Mouse (Mus musculus) embryonic facial prominence, embryonic 13.5 days (tissue): Measurements from ENCODE around the gene Sh3bp1. TPM values are rescaled to one million over a fixed set of nuclear protein-coding genes. Genes with fewer than 3 reads are reported as not detected.

Experiments
- ATAC-seq: fragments of 200-750 bp; cut with Nextera tagmentation; 2 replicates; pipeline ENCODE4 v1.8.0; 2017; ENCODE audit warnings: low read depth; ENCODE audit not compliant: insufficient number of reproducible peaks, insufficient read depth, low FRiP score, low TSS enrichment
- H3K27ac ChIP-seq: fragments of 300-500 bp; sonication (generic); 2 replicates; pipeline ENCODE4 v1.5.1; 2015; ENCODE audit warnings: moderate library complexity, mild to moderate bottlenecking, inconsistent platforms
- H3K27me3 ChIP-seq: fragments of 300-500 bp; sonication (generic); 2 replicates; pipeline ENCODE4 v1.6.1; 2015; ENCODE audit warnings: mild to moderate bottlenecking, inconsistent platforms
- H3K36me3 ChIP-seq: fragments of 300-500 bp; sonication (generic); 2 replicates; pipeline ENCODE4 v1.6.1; 2015; ENCODE audit warnings: mild to moderate bottlenecking, inconsistent platforms
- H3K4me1 ChIP-seq: fragments of 300-500 bp; sonication (generic); 2 replicates; pipeline ENCODE4 v1.6.1; 2015; ENCODE audit warnings: inconsistent platforms
- H3K4me2 ChIP-seq: fragments of 300-500 bp; sonication (generic); 2 replicates; pipeline ENCODE4 v1.6.1; 2015; ENCODE audit warnings: moderate library complexity, mild to moderate bottlenecking, inconsistent platforms
- H3K4me3 ChIP-seq: fragments of 300-500 bp; sonication (generic); 2 replicates; pipeline ENCODE4 v1.5.1; 2015; ENCODE audit warnings: mild to moderate bottlenecking, inconsistent platforms
- H3K9ac ChIP-seq: fragments of 300-500 bp; sonication (generic); 2 replicates; pipeline ENCODE4 v1.6.1; 2015; ENCODE audit warnings: mild to moderate bottlenecking, inconsistent platforms
- H3K9me3 ChIP-seq: fragments of 300-500 bp; sonication (generic); 2 replicates; pipeline ENCODE4 v1.6.1; 2016; ENCODE audit warnings: inconsistent platforms
- WGBS: fragments of 180-500 bp; shearing (Covaris S2); methylation state at CpG from one replicate; pipeline ENCODE4 v1.1.7; 2015; ENCODE audit warnings: mixed read lengths; 5-methylcytosine and 5-hydroxymethylcytosine counted together
- polyA plus RNA-seq: library from polyadenylated mRNA; unstranded; fragments of >200 nt; fragmentation: Nextera tagmentation; extraction: Ambion mirVana; gene quantifications from 2 replicates; pipeline ENCODE4 v1.2.1, GENCODE M21; 2015

The Sh3bp1 gene
- polyA plus RNA-seq, 1 experiment from 2014 or later: 54.4 TPM

- no peaks in the 10 kb centered on the region for H3K27me3 ChIP-seq
- peaks cover 54% of the 10 kb centered on the region for H3K4me1 ChIP-seq
- H3K36me3 ChIP-seq: peaks cover 19% of the 10 kb centered on the region
- no peak overlapping the region for H3K4me3 ChIP-seq
- H3K9me3 ChIP-seq: no peaks in the 10 kb centered on the region
- H3K9ac ChIP-seq: no peak overlapping the region
- no peak for ATAC-seq
- H3K4me2 ChIP-seq: 0 out of 2 replicates have a peak overlapping the region, but pooled peaks have one; percentile 11
- 74% methylated on average over 6 of the region's 6 CpGs for WGBS
- peak overlapping the region; percentile 39; the same call in 1 of the 2 replicates for H3K27ac ChIP-seq
Observed at GRCm38 (mm10) chr15:78930192-78930706, 30.7 kb downstream of the Sh3bp1 start.

GRCm38 (mm10) chr15:78930801-78931426 is 31.3 kb downstream of the Sh3bp1 start:
- Histone ChIP-seq H3K27ac (peak overlapping the region; percentile 28; the same call in 1 of the 2 replicates), H3K9ac (no peak overlapping the region), H3K27me3 (no peaks in the 10 kb centered on the region), H3K9me3 (no peaks in the 10 kb centered on the region), H3K36me3 (peaks cover 19% of the 10 kb centered on the region), H3K4me2 (no peak overlapping the region), H3K4me3 (no peak overlapping the region), H3K4me1 (peaks cover 53% of the 10 kb centered on the region)
- no peak for ATAC-seq
- WGBS: 84% methylated on average over 7 of the region's 7 CpGs

GRCm38 (mm10) chr15:78931577-78931976 is 32.0 kb downstream of the Sh3bp1 start:
- Histone ChIP-seq H3K36me3 (peaks cover 22% of the 10 kb centered on the region), H3K4me3 (no peak overlapping the region), H3K27me3 (no peaks in the 10 kb centered on the region), H3K4me1 (peaks cover 53% of the 10 kb centered on the region), H3K27ac (peak overlapping the region; percentile 28; the same call in 1 of the 2 replicates), H3K9ac (no peak overlapping the region), H3K9me3 (no peaks in the 10 kb centered on the region), H3K4me2 (no peak overlapping the region)
- ATAC-seq: no peak
- 26% methylated on average over 3 of the region's 3 CpGs for WGBS

DNA sequence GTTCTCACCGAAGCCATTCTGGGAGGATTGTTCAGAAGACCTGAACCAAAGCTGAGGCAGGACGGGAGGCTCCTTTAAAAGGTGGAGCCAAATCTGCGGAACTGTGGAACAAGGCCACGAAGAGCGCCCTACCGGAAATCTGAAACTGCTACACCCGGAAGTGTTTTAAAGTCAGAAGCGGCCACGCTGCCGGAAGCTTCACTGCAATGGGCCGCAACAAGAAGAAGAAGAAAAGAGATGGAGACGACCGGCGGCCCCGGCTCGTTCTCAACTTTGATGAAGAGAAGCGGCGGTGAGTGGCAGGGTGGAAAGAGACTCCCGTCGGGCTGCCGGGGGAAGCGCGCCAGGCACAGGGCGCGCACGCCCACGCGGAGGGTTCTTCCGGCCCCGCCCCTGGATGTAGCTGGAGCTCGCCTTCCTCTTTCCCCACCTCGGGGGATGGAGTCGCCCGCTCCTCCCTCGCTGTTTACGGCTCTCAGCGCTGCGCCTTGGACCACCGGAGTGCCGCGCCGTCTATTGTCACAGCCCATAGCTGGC is 35.3 kb downstream of the Sh3bp1 start, which contains the start of gene Nol12:
Gene Nol12, plus strand, starts transcription at position 150 of the 537 bp plus-strand sequence.
- under 1% methylated on average over 42 of the region's 42 CpGs for WGBS

DNA sequence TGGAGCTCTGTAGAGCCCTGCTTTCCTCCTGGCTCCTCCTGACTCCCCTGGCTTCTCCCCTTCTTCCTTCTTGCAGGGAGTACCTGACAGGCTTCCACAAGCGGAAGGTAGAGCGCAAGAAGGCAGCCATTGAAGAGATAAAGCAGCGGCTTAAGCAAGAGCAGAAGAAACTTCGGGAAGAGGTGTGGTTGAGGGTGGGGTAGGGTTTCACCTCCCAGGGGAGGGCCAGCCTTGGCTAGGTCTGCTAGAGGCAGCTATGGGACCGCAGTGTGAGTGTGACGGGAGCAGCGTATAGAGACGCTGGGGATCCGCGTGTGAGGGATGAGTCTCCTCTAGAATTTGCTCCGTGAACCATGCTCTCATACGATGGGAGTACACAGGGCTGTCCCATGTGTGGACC is 36.8 kb downstream of the Sh3bp1 start:
- H3K27me3 ChIP-seq: no peaks in the 10 kb centered on the region
- H3K27ac ChIP-seq: no peak overlapping the region
- H3K36me3 ChIP-seq: peaks cover 51% of the 10 kb centered on the region
- H3K4me1 ChIP-seq: peaks cover 20% of the 10 kb centered on the region
- H3K4me2 ChIP-seq: peak overlapping the region; percentile 80; the same call in 1 of the 2 replicates
- peak overlapping the region; percentile 82; the same call in 1 of the 2 replicates for H3K9ac ChIP-seq
- no peaks in the 10 kb centered on the region for H3K9me3 ChIP-seq
- WGBS: 89% methylated on average over 12 of the region's 12 CpGs
- H3K4me3 ChIP-seq: peak overlapping the region; percentile 65; the same call in 1 of the 2 replicates
- ATAC-seq: no peak

More for the DNA sequence above, 35.3 kb downstream of the Sh3bp1 start, which contains the start of gene Nol12:
- Histone ChIP-seq H3K9ac (peak within 1 kb of the TSS; percentile 82), H3K9me3 (no peaks in the 10 kb centered on the region), H3K27ac (peak within 1 kb of the TSS; percentile 94), H3K36me3 (peaks cover 47% of the 10 kb centered on the region), H3K4me1 (peaks cover 31% of the 10 kb centered on the region), H3K27me3 (no peaks in the 10 kb centered on the region), H3K4me2 (peak within 1 kb of the TSS; percentile 80), H3K4me3 (peak within 1 kb of the TSS; percentile 65)
- peak; percentile 80 for ATAC-seq

GRCm38 (mm10) chr15:78937311-78937710 is 37.7 kb downstream of the Sh3bp1 start:
- no peak overlapping the region for H3K27ac ChIP-seq
- no peak overlapping the region for H3K4me2 ChIP-seq
- 91% methylated on average over 10 of the region's 10 CpGs for WGBS
- 0 out of 2 replicates have a peak overlapping the region, but pooled peaks have one; percentile 27 for H3K9ac ChIP-seq
- H3K9me3 ChIP-seq: no peaks in the 10 kb centered on the region
- ATAC-seq: no peak
- no peaks in the 10 kb centered on the region for H3K27me3 ChIP-seq
- peaks cover 18% of the 10 kb centered on the region for H3K4me1 ChIP-seq
- peaks cover 57% of the 10 kb centered on the region for H3K36me3 ChIP-seq
- H3K4me3 ChIP-seq: no peak overlapping the region

- 91% methylated on average over 2 of the region's 2 CpGs for WGBS
- H3K27me3 ChIP-seq: no peaks in the 10 kb centered on the region
- no peak overlapping the region for H3K27ac ChIP-seq
- no peak overlapping the region for H3K4me2 ChIP-seq
- H3K4me1 ChIP-seq: peaks cover 23% of the 10 kb centered on the region
- H3K4me3 ChIP-seq: no peak overlapping the region
- H3K9ac ChIP-seq: no peak overlapping the region
- H3K9me3 ChIP-seq: no peaks in the 10 kb centered on the region
- H3K36me3 ChIP-seq: peaks cover 57% of the 10 kb centered on the region
- ATAC-seq: no peak
Observed at GRCm38 (mm10) chr15:78937963-78938362, 38.4 kb downstream of the Sh3bp1 start.

DNA sequence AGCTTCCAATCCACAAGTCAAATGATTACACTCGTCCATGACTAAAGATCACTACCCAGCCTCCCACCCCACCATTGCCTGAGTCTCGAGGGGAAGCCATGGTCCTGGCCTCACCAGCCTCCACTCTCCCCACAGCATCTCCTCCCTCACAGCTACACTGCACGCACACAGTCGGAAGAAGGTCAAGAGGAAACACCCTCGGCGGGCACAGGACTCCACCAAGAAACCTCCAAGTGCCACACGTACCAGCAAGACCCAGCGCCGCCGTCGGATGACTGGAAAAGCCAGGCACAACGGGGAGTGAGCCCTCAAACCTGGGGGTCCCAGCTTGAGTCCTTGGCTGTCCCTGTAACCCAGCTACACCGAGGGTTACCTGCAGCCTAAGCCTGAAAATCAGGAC is 40.8 kb downstream of the Sh3bp1 start:
- no peak overlapping the region for H3K4me2 ChIP-seq
- H3K27ac ChIP-seq: no peak overlapping the region
- ATAC-seq: no peak
- peaks cover 57% of the 10 kb centered on the region for H3K36me3 ChIP-seq
- peaks cover 19% of the 10 kb centered on the region for H3K4me1 ChIP-seq
- H3K27me3 ChIP-seq: no peaks in the 10 kb centered on the region
- no peaks in the 10 kb centered on the region for H3K9me3 ChIP-seq
- H3K9ac ChIP-seq: no peak overlapping the region
- no peak overlapping the region for H3K4me3 ChIP-seq
- WGBS: 94% methylated on average over 13 of the region's 13 CpGs

GRCm38 (mm10) chr15:78942663-78943062 is 43.1 kb downstream of the Sh3bp1 start:
- Histone ChIP-seq H3K27me3 (no peaks in the 10 kb centered on the region), H3K36me3 (peaks cover 44% of the 10 kb centered on the region), H3K4me3 (peak overlapping the region; percentile 30), H3K9me3 (no peaks in the 10 kb centered on the region), H3K4me2 (peak overlapping the region; percentile 56), H3K9ac (peak overlapping the region; percentile 67), H3K27ac (no peak overlapping the region; the same call in 1 of the 2 replicates), H3K4me1 (peaks cover 13% of the 10 kb centered on the region; the same call in 1 of the 2 replicates)
- WGBS: 3% methylated on average over 9 of the region's 9 CpGs
- ATAC-seq: no peak

GRCm38 (mm10) chr15:78946232-78946631 is 46.7 kb downstream of the Sh3bp1 start:
- Histone ChIP-seq H3K36me3 (peaks cover 8% of the 10 kb centered on the region), H3K27ac (no peak overlapping the region), H3K4me2 (no peak overlapping the region), H3K27me3 (no peaks in the 10 kb centered on the region), H3K9me3 (no peaks in the 10 kb centered on the region), H3K9ac (no peak overlapping the region), H3K4me1 (peaks cover 19% of the 10 kb centered on the region; the same call in 1 of the 2 replicates), H3K4me3 (no peak overlapping the region)
- ATAC-seq: no peak
- 78% methylated on average over 7 of the region's 7 CpGs for WGBS

GRCm38 (mm10) chr15:78947657-78948056 is 48.1 kb downstream of the Sh3bp1 start, which contains the start of gene Triobp:
TSS of gene Triobp (plus strand) at chr15:78947724.
- Histone ChIP-seq H3K4me2 (peak within 1 kb of the TSS; percentile 73), H3K4me1 (peaks cover 17% of the 10 kb centered on the region; the same call in 1 of the 2 replicates), H3K9ac (peak within 1 kb of the TSS; percentile 73), H3K9me3 (no peaks in the 10 kb centered on the region), H3K36me3 (peaks cover 8% of the 10 kb centered on the region; the same call in 1 of the 2 replicates), H3K27me3 (no peaks in the 10 kb centered on the region), H3K4me3 (peak within 1 kb of the TSS; percentile 54), H3K27ac (peak within 1 kb of the TSS; percentile 49; the same call in 1 of the 2 replicates)
- WGBS: under 1% methylated on average over 24 of the region's 24 CpGs
- peak; percentile 91 for ATAC-seq
